Mouse (Mus musculus): ENCODE data around the gene Ammecr1. TPM values are rescaled to one million over a fixed set of nuclear protein-coding genes. Genes with fewer than 3 reads are reported as not detected.
A peak's percentile ranks its signal among the peaks of the same experiment; 100 is the strongest.

The Ammecr1 gene
- total RNA-seq, 1 experiment from 2014 or later, result 12.9 TPM

- no peak for DNase-seq
Measured at GRCm38 (mm10) chrX:142829866-142830470, 136.6 kb downstream of the Ammecr1 start.

DNA sequence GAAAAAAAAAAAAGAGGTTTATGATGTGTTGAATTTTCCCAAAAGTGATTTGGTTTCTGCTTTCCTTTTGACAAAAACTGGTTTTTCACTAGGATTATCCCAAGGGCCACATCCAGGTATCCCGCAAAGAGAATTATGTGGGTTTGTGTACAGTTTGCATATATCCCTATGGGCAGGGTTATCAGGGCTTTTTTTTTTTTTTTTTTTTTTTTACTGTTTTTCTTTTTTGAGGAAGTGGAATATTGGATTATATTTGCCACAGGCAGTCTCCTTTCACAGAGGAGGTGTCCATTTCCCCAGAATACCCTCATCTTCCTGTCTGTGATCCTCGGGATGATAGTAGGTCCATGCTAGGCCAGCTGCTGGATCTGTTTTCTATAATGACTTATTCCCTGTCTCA lies 137.3 kb downstream of the Ammecr1 start:
- DNase-seq, result no peak

- no peak for DNase-seq
Measured at GRCm38 (mm10) chrX:142828184-142828908, 138.2 kb downstream of the Ammecr1 start.

DNA sequence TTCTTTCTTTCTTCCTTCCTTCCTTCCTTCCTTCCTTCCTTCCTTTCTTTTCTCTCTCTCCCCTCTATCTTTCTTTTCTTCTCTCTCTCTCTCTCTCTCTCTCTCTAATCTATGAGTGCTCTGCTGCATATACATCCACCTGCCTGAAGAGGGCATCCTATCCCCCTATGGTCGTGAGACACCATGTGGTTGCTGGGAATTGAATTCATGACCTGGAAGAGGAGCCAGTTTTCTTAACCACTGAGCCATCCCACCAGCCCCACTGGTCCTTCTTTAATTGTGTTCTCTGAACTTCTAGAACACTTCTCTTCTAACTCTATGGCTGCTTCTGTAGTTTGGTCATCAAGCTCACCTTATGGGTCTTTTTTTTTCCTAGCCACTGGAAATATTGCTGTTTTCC lies 138.9 kb downstream of the Ammecr1 start:
- no peak for DNase-seq

GRCm38 (mm10) chrX:142825309-142825708 lies 141.2 kb downstream of the Ammecr1 start:
- no peak for DNase-seq

GRCm38 (mm10) chrX:142821846-142822245 lies 144.7 kb downstream of the Ammecr1 start:
- no peak for DNase-seq

GRCm38 (mm10) chrX:142821239-142821638 lies 145.3 kb downstream of the Ammecr1 start:
- DNase-seq, result no peak

- peak; percentile 54 for DNase-seq
Measured at GRCm38 (mm10) chrX:142818057-142818682, 148.4 kb downstream of the Ammecr1 start.

DNA sequence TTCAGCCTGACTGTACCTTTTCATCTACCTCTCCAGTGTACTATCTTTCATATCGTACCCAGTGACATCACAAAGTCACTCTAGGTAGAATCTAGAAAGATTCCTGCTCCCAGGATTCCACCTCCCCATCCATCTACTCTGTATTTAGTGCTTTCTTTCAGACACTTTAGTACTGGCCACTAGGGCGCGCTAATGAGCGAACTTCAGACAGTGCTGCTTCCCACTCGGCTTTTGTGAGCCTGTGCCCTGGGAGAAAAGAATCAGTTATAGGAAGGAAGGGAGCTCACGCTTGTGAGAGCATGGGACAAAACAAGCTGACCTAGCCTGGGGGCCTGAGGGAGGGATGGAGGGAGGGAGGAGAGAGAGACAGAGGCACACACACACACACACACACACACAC lies 153.4 kb downstream of the Ammecr1 start:
- DNase-seq, result peak; percentile 53

DNA sequence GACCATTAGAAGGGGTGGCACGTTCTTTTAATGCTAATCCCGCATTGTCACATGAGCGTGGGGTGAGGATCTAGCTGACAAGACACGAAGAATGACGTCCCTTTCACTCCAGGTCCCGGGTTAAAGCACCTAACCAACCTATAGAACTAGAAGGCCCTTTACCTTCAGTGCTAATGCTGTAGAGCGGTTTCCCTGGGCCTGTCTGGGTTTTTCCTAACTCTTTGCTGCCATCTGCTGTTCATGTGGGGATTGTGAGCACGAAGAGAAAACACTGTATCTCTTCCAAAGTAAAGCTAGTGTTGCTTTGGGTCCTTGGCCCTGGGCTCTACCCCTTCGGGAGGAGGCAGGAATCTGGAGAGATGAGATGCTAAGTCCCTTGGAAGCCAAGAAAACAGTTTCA lies 158.1 kb downstream of the Ammecr1 start:
- DNase-seq, result peak; percentile 65

DNA sequence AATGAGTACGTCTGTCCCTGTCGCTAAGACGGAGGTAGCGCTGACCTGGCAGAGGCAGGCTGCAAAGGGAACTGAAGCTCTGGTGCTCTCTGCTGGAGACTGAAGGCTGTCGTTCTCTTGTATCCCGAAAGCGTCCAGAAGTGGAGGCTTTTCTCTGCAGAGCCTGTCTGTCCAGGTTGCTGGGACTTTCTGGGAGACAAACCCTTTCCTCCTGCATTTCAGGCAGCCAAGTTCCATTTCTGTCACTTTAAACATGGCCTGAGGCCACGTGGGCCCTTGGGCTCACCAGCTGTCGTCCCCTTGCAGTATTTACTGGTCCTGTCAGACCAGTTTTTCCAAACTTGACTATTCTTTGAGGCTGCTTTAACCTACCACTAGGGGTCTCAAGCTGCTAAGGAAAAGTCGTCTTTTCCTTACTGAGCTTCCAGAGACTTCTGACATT lies 159.9 kb downstream of the Ammecr1 start:
- peak; percentile 37 for DNase-seq

DNA sequence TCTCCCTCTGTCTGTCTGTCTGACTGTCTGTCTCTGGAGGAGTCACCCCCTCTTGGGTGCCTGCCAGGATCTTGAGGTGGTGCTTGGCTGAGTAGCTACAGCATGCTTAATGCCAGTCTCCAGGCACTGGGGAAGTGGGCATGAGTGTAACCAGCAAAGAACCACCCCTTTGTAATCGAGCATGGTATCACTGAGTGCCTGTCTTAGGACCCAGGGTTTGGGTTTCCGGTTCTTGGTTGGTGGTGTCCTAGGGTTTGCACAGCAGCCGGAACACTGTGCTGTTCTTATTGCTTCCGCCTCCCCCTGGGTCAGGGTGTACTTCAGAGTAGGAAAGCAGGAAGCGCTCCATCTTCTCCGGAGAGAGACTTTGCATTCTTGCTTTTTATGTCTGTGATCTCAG lies 160.4 kb downstream of the Ammecr1 start:
- DNase-seq, result peak; percentile 18

GRCm38 (mm10) chrX:142804596-142804995 lies 161.9 kb downstream of the Ammecr1 start:
- DNase-seq, result peak; percentile 63

Small RNAs within 50 kb of the gene (microRNA-seq; reads per million reads assigned to microRNA genes)
- 0 reads per million in 2 experiments for gene Gm44351

Other genes starting within 250 kb of the Ammecr1 start
- gene Rtl9, start 132.9 kb upstream of the Ammecr1 start, total RNA-seq (2021), result 0.15 and 0.30 TPM in 2 replicates

Data from adrenal gland, postnatal 14 days (tissue).